Mouse (Mus musculus): ENCODE measurements around the gene Otulin. TPM values are rescaled to one million over a fixed set of nuclear protein-coding genes. Genes with fewer than 3 reads are reported as not detected.

Otulin gene
- polyA plus RNA-seq, 1 experiment from 2014 or later, result 30.7 TPM

- Histone ChIP-seq H3K27me3 (no peaks in the 10 kb centered on the region), H3K9ac (no peak overlapping the region), H3K36me3 (no peaks in the 10 kb centered on the region), H3K4me2 (no peak overlapping the region), H3K4me3 (no peak overlapping the region), H3K9me3 (no peaks in the 10 kb centered on the region), H3K27ac (no peak overlapping the region), H3K4me1 (peaks cover 22% of the 10 kb centered on the region)
- 78% methylated on average over 15 of the region's 15 CpGs for WGBS
- no peak for ATAC-seq (ENCODE audit: insufficient number of reproducible peaks, insufficient read depth, low FRiP score, low TSS enrichment, low read depth)
Measured at GRCm38 (mm10) chr15:27506893-27507596, 123.4 kb downstream of the Otulin start.

- no peak overlapping the region for H3K27ac ChIP-seq
- WGBS, result 56% methylated on average over 5 of the region's 5 CpGs
- H3K27me3 ChIP-seq, result no peaks in the 10 kb centered on the region
- ATAC-seq (ENCODE audit: insufficient number of reproducible peaks, insufficient read depth, low FRiP score, low TSS enrichment, low read depth), result no peak
- H3K9ac ChIP-seq, result no peak overlapping the region
- no peak overlapping the region for H3K4me2 ChIP-seq
- no peaks in the 10 kb centered on the region for H3K9me3 ChIP-seq
- H3K4me3 ChIP-seq, result no peak overlapping the region
- peaks cover 22% of the 10 kb centered on the region for H3K4me1 ChIP-seq
- H3K36me3 ChIP-seq, result no peaks in the 10 kb centered on the region
Measured at GRCm38 (mm10) chr15:27506127-27506886, 124.2 kb downstream of the Otulin start.

GRCm38 (mm10) chr15:27503801-27504730 lies 126.4 kb downstream of the Otulin start:
- Histone ChIP-seq H3K4me3 (no peak overlapping the region), H3K9me3 (no peaks in the 10 kb centered on the region), H3K36me3 (no peaks in the 10 kb centered on the region), H3K4me2 (no peak overlapping the region), H3K4me1 (peaks cover 22% of the 10 kb centered on the region), H3K27ac (no peak overlapping the region), H3K9ac (no peak overlapping the region), H3K27me3 (no peaks in the 10 kb centered on the region)
- WGBS, result 82% methylated on average over 20 of the region's 20 CpGs
- no peak for ATAC-seq (ENCODE audit: insufficient number of reproducible peaks, insufficient read depth, low FRiP score, low TSS enrichment, low read depth)

- Histone ChIP-seq H3K27me3 (no peaks in the 10 kb centered on the region), H3K4me1 (peaks cover 22% of the 10 kb centered on the region), H3K9me3 (no peaks in the 10 kb centered on the region), H3K36me3 (no peaks in the 10 kb centered on the region), H3K4me2 (no peak overlapping the region), H3K9ac (no peak overlapping the region), H3K4me3 (no peak overlapping the region), H3K27ac (no peak overlapping the region)
- 89% methylated on average over 9 of the region's 9 CpGs for WGBS
- no peak for ATAC-seq (ENCODE audit: insufficient number of reproducible peaks, insufficient read depth, low FRiP score, low TSS enrichment, low read depth)
Measured at GRCm38 (mm10) chr15:27503221-27503620, 127.3 kb downstream of the Otulin start.

GRCm38 (mm10) chr15:27502338-27502737 lies 128.2 kb downstream of the Otulin start:
- no peak overlapping the region for H3K4me3 ChIP-seq
- WGBS, result 85% methylated on average over 13 of the region's 13 CpGs
- peaks cover 24% of the 10 kb centered on the region for H3K4me1 ChIP-seq
- no peak for ATAC-seq (ENCODE audit: insufficient number of reproducible peaks, insufficient read depth, low FRiP score, low TSS enrichment, low read depth)
- no peaks in the 10 kb centered on the region for H3K36me3 ChIP-seq
- H3K9ac ChIP-seq, result no peak overlapping the region
- no peak overlapping the region for H3K4me2 ChIP-seq
- H3K9me3 ChIP-seq, result no peaks in the 10 kb centered on the region
- no peaks in the 10 kb centered on the region for H3K27me3 ChIP-seq
- no peak overlapping the region for H3K27ac ChIP-seq

- H3K4me1 ChIP-seq, result peaks cover 16% of the 10 kb centered on the region
- no peaks in the 10 kb centered on the region for H3K27me3 ChIP-seq
- no peaks in the 10 kb centered on the region for H3K36me3 ChIP-seq
- 61% methylated on average over 15 of the region's 15 CpGs for WGBS
- no peak overlapping the region for H3K4me2 ChIP-seq
- H3K27ac ChIP-seq, result no peak overlapping the region
- no peak overlapping the region for H3K4me3 ChIP-seq
- no peak overlapping the region for H3K9ac ChIP-seq
- H3K9me3 ChIP-seq, result no peaks in the 10 kb centered on the region
- no peak for ATAC-seq (ENCODE audit: insufficient number of reproducible peaks, insufficient read depth, low FRiP score, low TSS enrichment, low read depth)
Measured at GRCm38 (mm10) chr15:27500390-27500789, 130.1 kb downstream of the Otulin start.

GRCm38 (mm10) chr15:27498078-27498477 lies 132.4 kb downstream of the Otulin start:
- H3K4me3 ChIP-seq, result no peak overlapping the region
- WGBS, result 82% methylated on average over 5 of the region's 5 CpGs
- H3K36me3 ChIP-seq, result no peaks in the 10 kb centered on the region
- H3K27me3 ChIP-seq, result no peaks in the 10 kb centered on the region
- peaks cover 33% of the 10 kb centered on the region for H3K4me1 ChIP-seq
- H3K27ac ChIP-seq, result no peak overlapping the region
- H3K4me2 ChIP-seq, result no peak overlapping the region
- no peak for ATAC-seq (ENCODE audit: insufficient number of reproducible peaks, insufficient read depth, low FRiP score, low TSS enrichment, low read depth)
- H3K9me3 ChIP-seq, result no peaks in the 10 kb centered on the region
- no peak overlapping the region for H3K9ac ChIP-seq

- WGBS, result 57% methylated on average over 7 of the region's 7 CpGs
- Histone ChIP-seq H3K4me2 (no peak overlapping the region), H3K9me3 (no peaks in the 10 kb centered on the region), H3K27me3 (no peaks in the 10 kb centered on the region), H3K4me3 (no peak overlapping the region), H3K4me1 (peaks cover 30% of the 10 kb centered on the region), H3K36me3 (no peaks in the 10 kb centered on the region), H3K27ac (no peak overlapping the region), H3K9ac (no peak overlapping the region)
- ATAC-seq (ENCODE audit: insufficient number of reproducible peaks, insufficient read depth, low FRiP score, low TSS enrichment, low read depth), result no peak
Measured at GRCm38 (mm10) chr15:27497300-27497997, 133.0 kb downstream of the Otulin start.

GRCm38 (mm10) chr15:27496596-27497299 lies 133.7 kb downstream of the Otulin start:
- Histone ChIP-seq H3K9ac (no peak overlapping the region), H3K4me2 (no peak overlapping the region), H3K36me3 (no peaks in the 10 kb centered on the region), H3K27ac (no peak overlapping the region), H3K27me3 (no peaks in the 10 kb centered on the region), H3K4me1 (peaks cover 28% of the 10 kb centered on the region), H3K4me3 (no peak overlapping the region), H3K9me3 (no peaks in the 10 kb centered on the region)
- no peak for ATAC-seq (ENCODE audit: insufficient number of reproducible peaks, insufficient read depth, low FRiP score, low TSS enrichment, low read depth)
- 75% methylated on average over 11 of the region's 11 CpGs for WGBS

- Histone ChIP-seq H3K27me3 (no peaks in the 10 kb centered on the region), H3K4me2 (no peak overlapping the region), H3K36me3 (no peaks in the 10 kb centered on the region), H3K9me3 (no peaks in the 10 kb centered on the region), H3K4me3 (no peak overlapping the region), H3K9ac (no peak overlapping the region), H3K4me1 (peaks cover 29% of the 10 kb centered on the region), H3K27ac (no peak overlapping the region)
- 73% methylated on average over 5 of the region's 5 CpGs for WGBS
- no peak for ATAC-seq (ENCODE audit: insufficient number of reproducible peaks, insufficient read depth, low FRiP score, low TSS enrichment, low read depth)
Measured at GRCm38 (mm10) chr15:27495981-27496401, 134.5 kb downstream of the Otulin start.
